Mouse (Mus musculus) CH12.LX (cell line): Measurements from ENCODE around the gene Nadsyn1. TPM values are rescaled to one million over a fixed set of nuclear protein-coding genes. Genes with fewer than 3 reads are reported as not detected.

ENCODE experiments used
- DNase-seq: peaks from one replicate; pipeline ENCODE4 v3.0.0-alpha.2; 2013; ENCODE audit errors: extremely low read depth
- H3K27ac ChIP-seq: 2 replicates; pipeline ENCODE4 v1.5.1; 2012; ENCODE audit warnings: low read depth, mild to moderate bottlenecking, control low read depth, moderate library complexity; ENCODE audit not compliant: insufficient read depth
- H3K27me3 ChIP-seq: replicated peaks from 2 replicates; pipeline ENCODE3; 2012; ENCODE audit warnings: inconsistent platforms
- H3K36me3 ChIP-seq, 2 experiments: replicated peaks in 1 of 2; 2 replicates each; pipeline versions ENCODE3 to v1.6.1; 2012; ENCODE audit warnings: inconsistent platforms in 1 of 2, low read length in 1 of 2, mild to moderate bottlenecking in 1 of 2, mixed read lengths in 1 of 2, moderate library complexity in 1 of 2; ENCODE audit not compliant: control insufficient read depth in 1 of 2, insufficient read depth in 1 of 2
- H3K4me1 ChIP-seq, 2 experiments: 2 replicates each; pipeline ENCODE4 v1.6.1; 2012; ENCODE audit warnings: inconsistent platforms in 1 of 2, moderate library complexity in 1 of 2; ENCODE audit not compliant: insufficient read depth in 2 of 2, control insufficient read depth in 1 of 2
- H3K4me2 ChIP-seq: 2 replicates; pipeline ENCODE4 v1.6.1; 2012; ENCODE audit warnings: low read depth, mild to moderate bottlenecking, control low read depth; ENCODE audit not compliant: poor library complexity, insufficient read depth, severe bottlenecking
- H3K4me3 ChIP-seq, 3 experiments: fragments of 150-350 bp in 1 of 3; sonication (generic) in 1 of 3; replicated peaks in 1 of 3; 2 replicates each; pipeline versions ENCODE3 to v1.5.1; 2011 to 2012; ENCODE audit warnings: low read depth in 2 of 3, low read length in 2 of 3, mild to moderate bottlenecking in 2 of 3, moderate library complexity in 2 of 3, control low read depth in 1 of 3, improper control_type of control experiment in 1 of 3, inconsistent platforms in 1 of 3, mixed read lengths in 1 of 3; ENCODE audit not compliant: poor library complexity in 1 of 3
- H3K79me2 ChIP-seq: replicated peaks from 2 replicates; pipeline ENCODE4 v1.6.1; 2012; ENCODE audit warnings: mild to moderate bottlenecking, moderate library complexity; ENCODE audit not compliant: control insufficient read depth, poor library complexity, insufficient read depth, severe bottlenecking; ENCODE audit errors: extremely low read depth
- H3K9ac ChIP-seq: 2 replicates; pipeline ENCODE4 v1.6.1; 2012; ENCODE audit warnings: low read depth, mild to moderate bottlenecking, control low read depth, moderate library complexity; ENCODE audit not compliant: insufficient read depth
- H3K9me3 ChIP-seq: replicated peaks from 2 replicates; pipeline ENCODE3; 2012; ENCODE audit warnings: low read length, inconsistent platforms, mixed read lengths
- BHLHE40 ChIP-seq: IDR thresholded peaks from 2 replicates; pipeline ENCODE4 v1.6.1; 2011; ENCODE audit warnings: mild to moderate bottlenecking, low read depth, low read length, improper control_type of control experiment
- CHD1 ChIP-seq: IDR thresholded peaks from 2 replicates; pipeline ENCODE4 v1.6.1; 2012; ENCODE audit warnings: low read depth, low read length, improper control_type of control experiment, inconsistent platforms
- CHD2 ChIP-seq: IDR thresholded peaks from 2 replicates; pipeline ENCODE4 v1.6.1; 2011; ENCODE audit warnings: low read length, improper control_type of control experiment
- CTCF ChIP-seq, 2 experiments: IDR thresholded peaks in 1 of 2; conservative IDR thresholded peaks in 1 of 2; 2 replicates each; pipeline ENCODE4 v1.5.1; 2011 to 2012; ENCODE audit warnings: low read depth in 2 of 2, low read length in 2 of 2, improper control_type of control experiment in 1 of 2, inconsistent platforms in 1 of 2, mild to moderate bottlenecking in 1 of 2, moderate library complexity in 1 of 2
- E2F4 ChIP-seq: IDR thresholded peaks from 2 replicates; pipeline ENCODE4 v1.6.1; 2011; ENCODE audit warnings: low read depth, low read length, improper control_type of control experiment; ENCODE audit not compliant: insufficient replicate concordance
- ELF1 ChIP-seq: IDR thresholded peaks from 2 replicates; pipeline ENCODE4 v1.6.1; 2014; ENCODE audit warnings: low read depth, mild to moderate bottlenecking, inconsistent platforms, low read length, improper control_type of control experiment
- EP300 ChIP-seq: IDR thresholded peaks from 2 replicates; pipeline ENCODE4 v1.6.1; 2011; ENCODE audit warnings: low read length, improper control_type of control experiment
- ETS1 ChIP-seq: conservative IDR thresholded peaks from 2 replicates; pipeline ENCODE4 v1.6.1; 2012; ENCODE audit warnings: low read depth, mild to moderate bottlenecking, inconsistent platforms, low read length, improper control_type of control experiment, moderate library complexity
- GABPA ChIP-seq: IDR thresholded peaks from 2 replicates; pipeline ENCODE4 v1.6.1; 2012; ENCODE audit warnings: low read depth, low read length, improper control_type of control experiment, inconsistent platforms; ENCODE audit not compliant: insufficient replicate concordance
- HCFC1 ChIP-seq: IDR thresholded peaks from 2 replicates; pipeline ENCODE4 v1.6.1; 2012; ENCODE audit warnings: low read depth, mild to moderate bottlenecking, inconsistent platforms, low read length, improper control_type of control experiment
- IRF4 ChIP-seq: IDR thresholded peaks from 2 replicates; pipeline ENCODE4 v1.6.1; 2014; ENCODE audit warnings: low read depth, mild to moderate bottlenecking, inconsistent platforms, low read length, improper control_type of control experiment
- JUN ChIP-seq: IDR thresholded peaks from 2 replicates; pipeline ENCODE4 v1.6.1; 2011; ENCODE audit warnings: low read depth, mild to moderate bottlenecking, low read length, improper control_type of control experiment, moderate library complexity; ENCODE audit not compliant: insufficient read depth
- JUND ChIP-seq: conservative IDR thresholded peaks from 2 replicates; pipeline ENCODE4 v1.6.1; 2011; ENCODE audit warnings: low read depth, low read length, improper control_type of control experiment
- KAT2A ChIP-seq: IDR thresholded peaks from 2 replicates; pipeline ENCODE4 v1.6.1; 2012; ENCODE audit warnings: low read length, improper control_type of control experiment, inconsistent platforms; ENCODE audit not compliant: insufficient replicate concordance
- MAFK ChIP-seq: IDR thresholded peaks from 2 replicates; pipeline ENCODE4 v1.6.1; 2011; ENCODE audit warnings: low read length, improper control_type of control experiment; ENCODE audit not compliant: insufficient replicate concordance
- MAX ChIP-seq: IDR thresholded peaks from 2 replicates; pipeline ENCODE4 v1.6.1; 2011; ENCODE audit warnings: low read length, improper control_type of control experiment
- MAZ ChIP-seq: IDR thresholded peaks from 2 replicates; pipeline ENCODE4 v1.6.1; 2012; ENCODE audit warnings: low read depth, mild to moderate bottlenecking, inconsistent platforms, low read length, improper control_type of control experiment, moderate library complexity
- MEF2A ChIP-seq: IDR thresholded peaks from 2 replicates; pipeline ENCODE4 v1.6.1; 2014; ENCODE audit warnings: low read depth, mild to moderate bottlenecking, inconsistent platforms, low read length, improper control_type of control experiment, borderline replicate concordance
- MXI1 ChIP-seq: IDR thresholded peaks from 2 replicates; pipeline ENCODE4 v1.6.1; 2011; ENCODE audit warnings: mild to moderate bottlenecking, low read depth, low read length, improper control_type of control experiment
- MYC ChIP-seq: IDR thresholded peaks from 2 replicates; pipeline ENCODE4 v1.6.1; 2011; ENCODE audit warnings: low read depth, mild to moderate bottlenecking, improper control_type of control experiment, low read length
- NELFE ChIP-seq: IDR thresholded peaks from 2 replicates; pipeline ENCODE4 v1.6.1; 2011; ENCODE audit warnings: low read depth, low read length, improper control_type of control experiment
- NRF1 ChIP-seq: IDR thresholded peaks from 2 replicates; pipeline ENCODE4 v1.6.1; 2014; ENCODE audit warnings: low read depth, mild to moderate bottlenecking, inconsistent platforms, low read length, improper control_type of control experiment, moderate library complexity
- PAX5 ChIP-seq: IDR thresholded peaks from 2 replicates; pipeline ENCODE4 v1.6.1; 2012; ENCODE audit warnings: low read length, inconsistent platforms, mixed read lengths
- POLR2A ChIP-seq: IDR thresholded peaks from 2 replicates; pipeline ENCODE4 v1.6.1; 2011; ENCODE audit warnings: low read depth, mild to moderate bottlenecking, improper control_type of control experiment, low read length
- POLR2AphosphoS2 ChIP-seq: IDR thresholded peaks from 2 replicates; pipeline ENCODE4 v1.6.1; 2011; ENCODE audit warnings: low read depth, low read length, improper control_type of control experiment
- RAD21 ChIP-seq: IDR thresholded peaks from 2 replicates; pipeline ENCODE4 v1.6.1; 2011; ENCODE audit warnings: low read depth, mild to moderate bottlenecking, low read length, improper control_type of control experiment, moderate library complexity
- RCOR1 ChIP-seq: conservative IDR thresholded peaks from 2 replicates; pipeline ENCODE4 v1.6.1; 2012; ENCODE audit warnings: low read depth, mild to moderate bottlenecking, inconsistent platforms, low read length, improper control_type of control experiment
- SMC3 ChIP-seq: IDR thresholded peaks from 2 replicates; pipeline ENCODE4 v1.6.1; 2011; ENCODE audit warnings: low read depth, low read length, improper control_type of control experiment
- TBP ChIP-seq: conservative IDR thresholded peaks from 2 replicates; pipeline ENCODE4 v1.6.1; 2011; ENCODE audit warnings: low read depth, low read length, improper control_type of control experiment
- TCF12 ChIP-seq: IDR thresholded peaks from 2 replicates; pipeline ENCODE4 v1.6.1; 2014; ENCODE audit warnings: low read depth, mild to moderate bottlenecking, inconsistent platforms, low read length, improper control_type of control experiment
- UBTF ChIP-seq: IDR thresholded peaks from 2 replicates; pipeline ENCODE4 v1.6.1; 2012; ENCODE audit warnings: low read depth, mild to moderate bottlenecking, inconsistent platforms, low read length, improper control_type of control experiment, moderate library complexity
- USF1 ChIP-seq: IDR thresholded peaks from 2 replicates; pipeline ENCODE4 v1.6.1; 2014; ENCODE audit warnings: low read depth, mild to moderate bottlenecking, inconsistent platforms, low read length, improper control_type of control experiment
- USF2 ChIP-seq: conservative IDR thresholded peaks from 2 replicates; pipeline ENCODE4 v1.6.1; 2011; ENCODE audit warnings: low read depth, low read length, improper control_type of control experiment
- ZC3H11A ChIP-seq: IDR thresholded peaks from 2 replicates; pipeline ENCODE4 v1.6.1; 2012; ENCODE audit warnings: low read depth, mild to moderate bottlenecking, inconsistent platforms, low read length, improper control_type of control experiment
- ZKSCAN1 ChIP-seq: IDR thresholded peaks from 2 replicates; pipeline ENCODE4 v1.6.1; 2012; ENCODE audit warnings: low read depth, inconsistent platforms, low read length, improper control_type of control experiment, borderline replicate concordance
- ZMIZ1 ChIP-seq: IDR thresholded peaks from 2 replicates; pipeline ENCODE4 v1.6.1; 2012; ENCODE audit warnings: low read depth, mild to moderate bottlenecking, inconsistent platforms, low read length, improper control_type of control experiment
- ZNF384 ChIP-seq: IDR thresholded peaks from 2 replicates; pipeline ENCODE4 v1.6.1; 2012; ENCODE audit warnings: low read depth, low read length, improper control_type of control experiment, inconsistent platforms
- dilution Hi-C: fragments of 300-500 bp; cut with MboI; formaldehyde crosslinking; loops from 2 replicates; pipeline ENCODE4 v1.14.3; 2020; ENCODE audit warnings: low sequenced_read_pairs; ENCODE audit not compliant: extremely low pct_unique_long_range_greater_than_20kb, extremely low pct_ligation_motif_present
- in situ Hi-C: fragments of 300-500 bp; cut with MboI; formaldehyde crosslinking; loops from 3 replicates; pipeline ENCODE4 v1.14.3; 2019; ENCODE audit warnings: low sequenced_read_pairs, low pct_ligation_motif_present, low pct_unique_long_range_greater_than_20kb, mixed read lengths
- polyA plus RNA-seq: library from polyadenylated mRNA; unstranded; fragments of >175 nt; gene quantifications from 2 replicates; pipeline ENCODE4 v1.2.1, GENCODE M21; 2012; ENCODE audit warnings: low read depth; ENCODE audit not compliant: insufficient read length
- total RNA-seq, 2 experiments: library from RNA; depleted of rRNA; stranded (reverse); fragments of 300-350 nt in 1 of 2; fragments of >200 nt in 1 of 2; gene quantifications; 2 replicates each; pipeline ENCODE4 v1.2.3; 2012 to 2014

Nadsyn1 gene
- total RNA-seq (2012; rRNA removed) (8.0 and 11.7 TPM in 2 replicates), total RNA-seq (2014; rRNA removed) (7.9 and 8.6 TPM in 2 replicates), polyA plus RNA-seq (5.1 and 5.4 TPM in 2 replicates)

GRCm38 (mm10) chr7:143822375-143823265 is at the start of gene Nadsyn1, which contains the start of gene Dhcr7:
TSS of gene Nadsyn1 (minus strand) at chr7:143822849.
TSS of gene Dhcr7 (plus strand) at chr7:143823145.
- Histone ChIP-seq H3K4me1 (peaks cover 3 to 15% of the 10 kb centered on the region in 2 experiments; a peak in 2 of 4 replicates), H3K36me3 (peaks cover 6 to 20% of the 10 kb centered on the region in 2 experiments), H3K27ac (no peak within 1 kb of the TSS), H3K9ac (peak within 1 kb of the TSS; percentile 73), H3K4me2 (peak within 1 kb of the TSS; percentile 89), H3K27me3 (no peaks in the 10 kb centered on the region), H3K4me3 (peak within 1 kb of the TSS; percentile 72 to 88 (median 78)), H3K9me3 (no peaks in the 10 kb centered on the region), H3K79me2 (no peaks in the 10 kb centered on the region)
- in situ Hi-C loops (no loop called here), dilution Hi-C loops (no loop called here)
- DNase-seq = peak; percentile 97
- no peak for TF ChIP-seq EP300
- TF ChIP-seq USF2 = no peak
- no peak for TF ChIP-seq PAX5
- no peak for TF ChIP-seq ZC3H11A
- TF ChIP-seq UBTF = no peak
- no peak for TF ChIP-seq SMC3
- TF ChIP-seq NELFE = peak; percentile 82
- no peak; the same call in 1 of the 2 replicates for TF ChIP-seq ZNF384
- no peak for TF ChIP-seq ZKSCAN1
- TF ChIP-seq TCF12 = peak; percentile 47; the same call in 1 of the 2 replicates
- peak; percentile 39; the same call in 1 of the 2 replicates for TF ChIP-seq MYC
- 0 out of 2 replicates have a peak, but pooled peaks have one; percentile 2 for TF ChIP-seq IRF4
- TF ChIP-seq E2F4 = 0 out of 2 replicates have a peak, but pooled peaks have one; percentile 67
- TF ChIP-seq MEF2A = no peak; the same call in 1 of the 2 replicates
- peak; percentile 67; the same call in 1 of the 2 replicates for TF ChIP-seq POLR2AphosphoS2
- no peak for TF ChIP-seq JUND
- TF ChIP-seq USF1 = no peak
- peak; percentile 89 for TF ChIP-seq NRF1
- TF ChIP-seq HCFC1 = peak; percentile 56; the same call in 1 of the 2 replicates
- no peak for TF ChIP-seq JUN
- TF ChIP-seq ZMIZ1 = peak; percentile 71
- peak; percentile 89 for TF ChIP-seq POLR2A
- TF ChIP-seq ELF1 = peak; percentile 100
- TF ChIP-seq RCOR1 = 0 out of 2 replicates have a peak, but pooled peaks have one; percentile 14
- TF ChIP-seq RAD21 = no peak
- TF ChIP-seq TBP = peak; percentile 53; the same call in 1 of the 2 replicates
- no peak for TF ChIP-seq ETS1
- TF ChIP-seq MAFK = no peak; the same call in 1 of the 2 replicates
- peak; percentile 63; the same call in 1 of the 2 replicates for TF ChIP-seq CHD1
- peak; percentile 72; the same call in 1 of the 2 replicates for TF ChIP-seq MXI1
- TF ChIP-seq MAZ = 0 out of 2 replicates have a peak, but pooled peaks have one; percentile 33
- no peak for TF ChIP-seq GABPA
- no peak for TF ChIP-seq CTCF (conservative IDR thresholded peaks at IDR 0.05 in 1 of 2, IDR thresholded peaks at IDR 0.05 in 1 of 2; ENCODE audit: low read depth in 2 of 2, low read length in 2 of 2)
- no peak for TF ChIP-seq CHD2
- TF ChIP-seq BHLHE40 = no peak
- TF ChIP-seq KAT2A = no peak
- peak; percentile 86 for TF ChIP-seq MAX
